Mouse (Mus musculus) intestine, embryonic 14.5 days (tissue): ENCODE measurements around the gene Gm6993. TPM values are rescaled to one million over a fixed set of nuclear protein-coding genes. Genes with fewer than 3 reads are reported as not detected.

ENCODE experiments used
- ATAC-seq: fragments of 200-750 bp; cut with Nextera tagmentation; replicated peaks from 2 replicates; pipeline ENCODE4 v1.8.0; 2017; ENCODE audit warnings: low read depth, moderate number of reproducible peaks, moderate TSS enrichment, moderate library complexity; ENCODE audit not compliant: low FRiP score, low TSS enrichment
- DNase-seq: peaks from one replicate; pipeline ENCODE4 v3.0.0-alpha.2; 2018; ENCODE audit warnings: low spot score
- H3K27ac ChIP-seq: fragments of 300-500 bp; sonication (generic); 2 replicates; pipeline ENCODE4 v1.5.1; 2014; ENCODE audit warnings: low read depth, mild to moderate bottlenecking, control low read depth
- H3K27me3 ChIP-seq: fragments of 300-500 bp; sonication (generic); replicated peaks from 2 replicates; pipeline ENCODE4 v1.6.1; 2014; ENCODE audit warnings: low read length, control low read depth; ENCODE audit not compliant: control insufficient read depth, insufficient read depth
- H3K36me3 ChIP-seq: fragments of 300-500 bp; sonication (generic); 2 replicates; pipeline ENCODE4 v1.6.1; 2014; ENCODE audit warnings: low read length, control low read depth; ENCODE audit not compliant: control insufficient read depth, insufficient read depth
- H3K4me1 ChIP-seq: fragments of 300-500 bp; sonication (generic); replicated peaks from 2 replicates; pipeline ENCODE4 v1.6.1; 2014; ENCODE audit warnings: low read length, control low read depth, mixed read lengths; ENCODE audit not compliant: control insufficient read depth, insufficient read depth
- H3K4me2 ChIP-seq: fragments of 300-500 bp; sonication (generic); 2 replicates; pipeline ENCODE4 v1.6.1; 2014; ENCODE audit warnings: low read length
- H3K4me3 ChIP-seq: fragments of 300-500 bp; sonication (generic); 2 replicates; pipeline ENCODE4 v1.5.1; 2014; ENCODE audit warnings: low read depth, low read length, control low read depth, mixed read lengths
- H3K9ac ChIP-seq: fragments of 300-500 bp; sonication (generic); 2 replicates; pipeline ENCODE4 v1.6.1; 2014; ENCODE audit warnings: mild to moderate bottlenecking, low read length
- H3K9me3 ChIP-seq: fragments of 300-500 bp; sonication (generic); 2 replicates; pipeline ENCODE4 v1.6.1; 2016; ENCODE audit warnings: low read length, control low read depth; ENCODE audit not compliant: control insufficient read depth
- WGBS: fragments of 180-500 bp; shearing (Covaris S2); extraction: QIAGEN DNeasy Blood & Tissue Kit; methylation state at CpG from one replicate; pipeline ENCODE4 v1.1.7; 2014; 5-methylcytosine and 5-hydroxymethylcytosine counted together
- polyA plus RNA-seq: library from polyadenylated mRNA; unstranded; fragments of >200 nt; fragmentation: Nextera tagmentation; extraction: Ambion mirVana; gene quantifications from 2 replicates; pipeline ENCODE4 v1.2.1, GENCODE M21; 2014

Gene Gm6993
- polyA plus RNA-seq, 1 experiment from 2014 or later: not detected

- ATAC-seq: no peak
- Histone ChIP-seq H3K9ac (no peak overlapping the region), H3K27ac (peak overlapping the region; percentile 77), H3K4me1 (peaks cover 61% of the 10 kb centered on the region), H3K9me3 (no peaks in the 10 kb centered on the region), H3K4me2 (peak overlapping the region; percentile 37), H3K4me3 (peak overlapping the region; percentile 15), H3K27me3 (no peaks in the 10 kb centered on the region), H3K36me3 (peaks cover 77% of the 10 kb centered on the region)
- DNase-seq: no peak
- 31% methylated on average over 5 of the region's 5 CpGs for WGBS
Observed at GRCm38 (mm10) chr12:31270776-31271175, 30.2 kb downstream of the Gm6993 start.

GRCm38 (mm10) chr12:31271361-31272011, 30.9 kb downstream of the Gm6993 start:
- Histone ChIP-seq H3K4me3 (peak overlapping the region; percentile 15; the same call in 1 of the 2 replicates), H3K9me3 (no peaks in the 10 kb centered on the region), H3K27ac (peak overlapping the region; percentile 77), H3K9ac (no peak overlapping the region), H3K27me3 (no peaks in the 10 kb centered on the region), H3K4me2 (peak overlapping the region; percentile 37), H3K36me3 (peaks cover 85% of the 10 kb centered on the region), H3K4me1 (peaks cover 65% of the 10 kb centered on the region)
- DNase-seq (peak; percentile 82), ATAC-seq (peak; percentile 51)
- 10% methylated on average over 16 of the region's 16 CpGs for WGBS

- Histone ChIP-seq H3K9me3 (no peaks in the 10 kb centered on the region), H3K4me2 (peak overlapping the region; percentile 37), H3K27ac (peak overlapping the region; percentile 77; the same call in 1 of the 2 replicates), H3K4me1 (peaks cover 62% of the 10 kb centered on the region), H3K36me3 (peaks cover 89% of the 10 kb centered on the region), H3K27me3 (no peaks in the 10 kb centered on the region), H3K4me3 (no peak overlapping the region), H3K9ac (no peak overlapping the region)
- 30% methylated on average over 8 of the region's 8 CpGs for WGBS
- ATAC-seq (peak; percentile 40), DNase-seq (no peak)
Observed at GRCm38 (mm10) chr12:31272012-31272735, 31.6 kb downstream of the Gm6993 start.

DNA sequence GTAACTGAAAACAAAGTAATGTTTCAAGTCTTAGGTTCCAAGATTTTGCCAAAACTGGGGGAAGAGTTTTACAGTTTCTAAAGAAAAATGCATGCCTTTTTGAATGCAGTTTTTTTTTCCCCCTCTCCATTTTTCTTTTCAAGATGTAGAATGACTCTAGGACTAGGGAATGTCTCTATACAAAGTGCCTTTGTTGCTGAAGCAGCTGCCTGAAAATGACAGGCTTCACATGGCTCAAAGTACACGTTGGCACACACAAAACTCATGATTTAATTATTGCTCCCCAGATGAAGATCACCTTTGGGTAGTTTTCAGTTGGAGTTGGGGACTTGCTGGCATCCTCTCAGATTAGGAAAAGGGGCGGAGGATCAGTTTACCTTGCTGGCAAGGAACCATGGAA, 32.3 kb downstream of the Gm6993 start:
- Histone ChIP-seq H3K36me3 (peaks cover 89% of the 10 kb centered on the region), H3K9ac (no peak overlapping the region), H3K27me3 (no peaks in the 10 kb centered on the region), H3K4me1 (peaks cover 56% of the 10 kb centered on the region), H3K9me3 (no peaks in the 10 kb centered on the region), H3K27ac (no peak overlapping the region), H3K4me2 (no peak overlapping the region), H3K4me3 (no peak overlapping the region)
- no peak for DNase-seq
- WGBS: 72% methylated on average over 2 of the region's 2 CpGs
- no peak for ATAC-seq

DNA sequence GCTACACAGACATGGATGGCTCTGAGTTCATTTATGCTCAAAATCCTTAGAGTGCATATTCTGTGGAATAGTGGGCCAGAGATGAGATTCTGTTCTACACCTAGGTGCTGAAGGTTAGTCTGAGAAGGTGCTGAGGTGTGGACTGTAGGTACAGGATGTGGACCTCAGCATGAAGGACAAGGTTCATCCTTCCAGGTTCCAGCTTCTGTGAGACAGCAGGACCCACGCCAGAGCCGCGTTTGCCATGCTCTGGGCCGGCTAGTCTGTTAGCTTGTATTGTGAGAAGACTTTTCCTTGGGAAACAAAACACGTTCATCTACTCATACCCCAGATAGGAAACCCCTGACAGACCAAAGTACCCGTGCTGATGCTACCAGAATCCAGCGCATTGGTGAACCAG, 33.1 kb downstream of the Gm6993 start:
- Histone ChIP-seq H3K9ac (no peak overlapping the region), H3K36me3 (peaks cover 93% of the 10 kb centered on the region), H3K4me1 (peaks cover 49% of the 10 kb centered on the region), H3K9me3 (no peaks in the 10 kb centered on the region), H3K4me3 (no peak overlapping the region), H3K27ac (no peak overlapping the region), H3K4me2 (no peak overlapping the region), H3K27me3 (no peaks in the 10 kb centered on the region)
- 95% methylated on average over 7 of the region's 7 CpGs for WGBS
- DNase-seq: no peak
- no peak for ATAC-seq

- WGBS: 49% methylated on average over 10 of the region's 10 CpGs
- no peak for ATAC-seq
- Histone ChIP-seq H3K27ac (0 out of 2 replicates have a peak overlapping the region, but pooled peaks have one; percentile 19), H3K4me1 (peaks cover 34% of the 10 kb centered on the region), H3K4me2 (no peak overlapping the region), H3K4me3 (no peak overlapping the region), H3K36me3 (peaks cover 95% of the 10 kb centered on the region), H3K27me3 (no peaks in the 10 kb centered on the region), H3K9ac (no peak overlapping the region), H3K9me3 (no peaks in the 10 kb centered on the region)
- no peak for DNase-seq
Observed at GRCm38 (mm10) chr12:31275411-31275810, 34.8 kb downstream of the Gm6993 start.

DNA sequence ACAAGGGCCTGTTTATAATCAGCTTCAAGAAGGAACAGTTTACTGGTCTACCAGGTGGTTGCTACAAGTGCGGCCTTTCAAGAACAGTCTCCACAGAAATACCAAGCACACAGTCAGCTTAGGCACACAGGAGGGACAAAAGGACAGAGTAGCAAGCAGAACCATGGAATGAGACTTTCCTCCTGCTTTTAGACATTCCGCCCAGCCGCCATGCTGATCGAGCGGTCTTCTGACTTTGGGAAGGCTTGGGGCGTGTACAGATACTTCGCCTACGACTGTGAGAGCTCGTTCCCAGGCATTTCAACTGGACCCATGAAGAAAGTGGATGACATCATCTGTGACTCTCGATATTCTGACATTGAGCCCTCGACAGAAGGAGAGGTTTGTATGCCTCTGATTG, 37.7 kb downstream of the Gm6993 start:
- no peak overlapping the region for H3K4me2 ChIP-seq
- no peak overlapping the region for H3K27ac ChIP-seq
- no peaks in the 10 kb centered on the region for H3K27me3 ChIP-seq
- no peak for ATAC-seq
- H3K4me1 ChIP-seq: peaks cover 14% of the 10 kb centered on the region; the same call in 1 of the 2 replicates
- H3K4me3 ChIP-seq: no peak overlapping the region
- peaks cover 97% of the 10 kb centered on the region for H3K36me3 ChIP-seq
- no peak for DNase-seq
- H3K9ac ChIP-seq: no peak overlapping the region
- no peaks in the 10 kb centered on the region for H3K9me3 ChIP-seq
- WGBS: 89% methylated on average over 11 of the region's 11 CpGs

DNA sequence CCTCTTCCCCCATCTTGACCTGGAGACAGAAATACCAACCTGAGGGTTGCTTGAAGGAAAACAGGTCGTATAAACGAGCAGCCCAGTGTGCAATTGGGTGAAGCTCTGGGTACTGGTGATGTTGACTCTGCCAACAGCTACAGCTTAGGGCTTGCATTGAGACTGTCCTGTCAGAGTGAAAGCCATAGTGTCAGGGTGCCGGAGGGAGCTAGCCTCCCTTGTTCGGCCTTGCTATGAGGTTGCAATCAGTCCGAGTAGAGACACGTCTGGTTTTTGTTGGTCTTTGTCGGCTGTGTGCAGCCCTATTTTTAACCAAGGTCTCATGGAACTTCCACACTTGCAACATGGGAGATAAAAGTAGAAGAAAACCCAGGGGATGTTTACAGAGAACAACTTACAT, 39.7 kb downstream of the Gm6993 start:
- no peaks in the 10 kb centered on the region for H3K9me3 ChIP-seq
- WGBS: 77% methylated on average over 7 of the region's 7 CpGs
- DNase-seq (no peak), ATAC-seq (no peak)
- no peak overlapping the region for H3K4me2 ChIP-seq
- H3K4me3 ChIP-seq: no peak overlapping the region
- H3K9ac ChIP-seq: no peak overlapping the region
- H3K36me3 ChIP-seq: peaks cover 98% of the 10 kb centered on the region
- H3K27me3 ChIP-seq: no peaks in the 10 kb centered on the region
- H3K27ac ChIP-seq: no peak overlapping the region
- peaks cover 13% of the 10 kb centered on the region; the same call in 1 of the 2 replicates for H3K4me1 ChIP-seq
